Mouse (Mus musculus): ENCODE measurements at regions not wholly inside any gene's neighbourhood (a gene's known extent, or its start where the extent isn't known, plus 50 kb on each side); places are given as distances from the start of the nearest gene placed in this dataset.

DNA sequence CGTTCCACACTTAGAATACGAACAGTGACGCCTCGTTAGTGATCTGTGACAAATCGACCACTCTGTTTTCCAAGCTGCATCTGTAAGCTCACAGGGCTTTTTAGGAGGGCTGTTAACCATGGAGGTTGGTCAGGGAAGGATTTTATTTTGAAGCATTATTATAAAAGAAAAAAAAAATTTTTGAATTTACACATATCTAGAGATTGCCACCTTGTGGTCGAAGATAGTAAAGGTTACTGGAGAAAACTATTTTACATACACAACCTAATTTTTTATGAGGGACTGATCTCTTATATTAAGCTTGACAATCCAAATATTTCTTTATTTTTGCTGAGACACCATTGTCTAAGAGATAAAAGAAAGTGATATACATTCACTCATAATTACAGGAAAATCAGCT lies 937.2 kb downstream of the Sorcs1 start:
- DNase-seq (ENCODE audit: low spot score in 2 of 2): peak in 1 of 2 experiments; percentile 9
- peak; percentile 77 for TF ChIP-seq CTCF (conservative IDR thresholded peaks at IDR 0.05)
- Histone ChIP-seq H3K27ac (no peak overlapping the region), H3K4me3 (peak overlapping the region; percentile 23)

GRCm38 (mm10) chr19:49739483-49740175 lies 938.8 kb downstream of the Sorcs1 start:
- H3K4me3 ChIP-seq: no peak overlapping the region
- DNase-seq (ENCODE audit: low spot score in 2 of 2): no peak
- no peak overlapping the region for H3K27ac ChIP-seq
- no peak for TF ChIP-seq CTCF (conservative IDR thresholded peaks at IDR 0.05)

- Histone ChIP-seq H3K4me3 (no peak overlapping the region), H3K27ac (no peak overlapping the region)
- no peak for TF ChIP-seq CTCF (conservative IDR thresholded peaks at IDR 0.05)
- DNase-seq (ENCODE audit: low spot score in 2 of 2): no peak
Observed at GRCm38 (mm10) chr19:49697659-49698058, 980.8 kb downstream of the Sorcs1 start.

DNA sequence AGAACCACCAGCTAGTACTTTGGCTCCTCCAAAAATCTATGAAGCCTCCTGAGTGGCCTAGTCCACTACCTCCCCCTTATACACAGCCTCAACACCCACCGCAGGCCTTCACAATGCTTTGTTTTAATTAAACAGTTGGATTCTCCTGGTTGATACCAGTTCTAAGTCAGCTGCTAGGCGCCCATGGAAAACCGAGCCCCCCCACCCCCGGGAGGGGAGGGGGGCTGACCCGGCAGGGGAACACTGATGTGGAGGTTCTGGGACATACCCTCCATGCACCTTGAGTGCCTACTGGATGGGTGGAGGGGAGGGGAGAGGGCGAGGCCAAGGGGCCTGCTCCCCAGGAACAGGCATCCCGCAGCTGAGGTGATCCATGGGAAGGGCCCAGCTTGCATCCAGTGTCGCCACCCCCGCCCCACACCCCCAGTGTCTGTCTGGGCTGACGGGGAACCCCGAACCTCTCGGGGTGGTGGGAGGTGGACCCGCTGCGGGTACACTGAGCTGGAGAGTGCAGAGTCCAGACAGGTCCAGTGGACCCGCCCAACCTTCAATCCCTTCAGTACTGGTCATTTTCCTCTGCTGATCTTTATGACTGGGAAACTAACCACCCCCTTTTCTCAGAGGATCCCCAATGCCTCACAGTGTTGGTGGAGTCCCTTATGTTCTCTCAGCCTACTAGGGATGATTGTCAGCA lies 992.7 kb downstream of the Sorcs1 start:
- DNase-seq (ENCODE audit: low spot score in 2 of 2): no peak
- Histone ChIP-seq H3K4me3 (no peak overlapping the region), H3K27ac (no peak overlapping the region)
- no peak for TF ChIP-seq CTCF (conservative IDR thresholded peaks at IDR 0.05)

DNA sequence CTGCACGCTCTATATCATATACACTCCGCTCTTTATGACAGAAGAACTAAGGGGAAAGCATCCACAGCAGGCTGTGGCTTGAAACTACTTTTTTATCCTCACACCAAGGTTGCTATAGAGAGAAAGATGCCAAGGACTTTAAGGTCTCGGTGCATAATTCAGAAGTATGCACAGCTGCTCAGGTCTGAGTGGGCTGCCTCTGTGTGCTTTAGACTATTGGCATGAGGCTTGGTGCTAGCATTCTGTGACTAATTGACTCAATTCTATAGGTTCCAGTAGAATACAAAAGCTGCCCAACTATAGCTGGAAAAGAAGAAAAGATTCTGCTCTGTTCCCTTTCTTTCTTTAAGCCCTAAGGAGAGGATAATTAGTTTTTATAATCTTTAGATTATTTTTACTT lies 997.2 kb downstream of the Sorcs1 start:
- Histone ChIP-seq H3K4me3 (no peak overlapping the region), H3K27ac (no peak overlapping the region)
- no peak for TF ChIP-seq CTCF (conservative IDR thresholded peaks at IDR 0.05)
- DNase-seq (ENCODE audit: low spot score in 2 of 2): no peak

GRCm38 (mm10) chr19:49680006-49680405 lies 998.4 kb downstream of the Sorcs1 start:
- Histone ChIP-seq H3K27ac (no peak overlapping the region), H3K4me3 (no peak overlapping the region)
- DNase-seq (ENCODE audit: low spot score in 2 of 2): no peak
- no peak for TF ChIP-seq CTCF (conservative IDR thresholded peaks at IDR 0.05)

DNA sequence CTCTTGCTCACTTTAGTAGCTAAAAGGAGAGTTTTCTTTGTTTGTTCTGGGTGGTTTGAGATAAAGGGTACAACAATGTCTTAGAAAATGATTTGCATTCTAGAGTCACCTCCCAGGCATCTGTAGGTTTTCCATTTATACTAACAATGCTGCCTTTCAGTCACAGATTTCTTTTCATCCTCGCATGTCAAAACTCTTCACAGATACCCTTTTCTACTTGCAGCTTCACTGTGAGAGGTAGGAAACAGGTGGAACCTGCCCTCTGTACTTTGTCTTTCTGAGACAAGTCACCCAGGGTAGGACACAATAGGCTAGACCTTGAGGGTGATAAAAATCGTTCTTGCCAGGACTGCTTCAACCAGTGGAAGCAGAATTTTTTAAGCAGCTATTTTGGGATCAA lies 1002.5 kb downstream of the Sorcs1 start:
- no peak for DNase-seq (ENCODE audit: low spot score in 2 of 2)
- TF ChIP-seq CTCF (conservative IDR thresholded peaks at IDR 0.05): no peak
- no peak overlapping the region for H3K27ac ChIP-seq
- H3K4me3 ChIP-seq: no peak overlapping the region

DNA sequence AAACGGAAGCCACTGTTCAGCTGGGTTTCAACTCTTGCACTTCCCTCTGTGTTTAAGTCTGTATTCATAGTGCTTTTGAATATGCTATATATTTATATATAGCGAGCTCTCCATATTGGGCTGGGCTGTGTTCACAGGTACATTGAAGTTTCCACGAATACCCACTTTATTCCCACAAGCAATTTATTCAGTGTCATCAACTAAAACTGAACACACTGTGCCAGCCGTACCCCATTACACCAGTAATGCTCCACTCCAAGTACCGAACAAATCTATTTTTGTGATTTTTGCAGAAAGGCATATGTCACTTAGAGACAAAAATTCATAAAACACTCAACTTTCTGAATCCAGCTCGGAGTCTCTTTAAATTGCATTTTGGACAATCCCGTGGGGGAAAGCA lies 1048.5 kb downstream of the Sorcs1 start:
- H3K27ac ChIP-seq: peak overlapping the region; percentile 39
- DNase-seq (ENCODE audit: low spot score in 2 of 2): peak; percentile 0 to 14
- H3K4me3 ChIP-seq: no peak overlapping the region
- TF ChIP-seq CTCF (conservative IDR thresholded peaks at IDR 0.05): no peak

DNA sequence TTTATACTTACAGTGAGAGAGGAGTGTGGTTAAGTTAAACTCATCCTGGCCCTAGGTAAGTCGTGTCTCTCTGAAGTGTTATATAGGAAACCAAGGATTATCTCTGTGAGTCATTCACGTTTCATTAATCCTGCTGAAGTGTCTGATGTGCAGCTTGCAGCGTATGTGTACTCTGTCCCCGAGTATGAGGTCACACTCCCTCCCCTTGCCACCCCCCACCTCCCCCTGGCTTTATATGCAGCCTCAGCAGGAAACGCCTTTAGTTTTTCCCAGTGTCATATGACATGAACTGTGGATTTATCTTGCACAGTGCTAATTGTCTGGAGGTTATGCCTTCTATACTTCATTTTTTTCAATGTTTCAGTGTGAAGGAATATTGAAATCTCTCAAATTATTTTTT lies 1058.5 kb downstream of the Sorcs1 start:
- H3K4me3 ChIP-seq: no peak overlapping the region
- no peak overlapping the region for H3K27ac ChIP-seq
- DNase-seq (ENCODE audit: low spot score in 2 of 2): no peak
- TF ChIP-seq CTCF (conservative IDR thresholded peaks at IDR 0.05): no peak

DNA sequence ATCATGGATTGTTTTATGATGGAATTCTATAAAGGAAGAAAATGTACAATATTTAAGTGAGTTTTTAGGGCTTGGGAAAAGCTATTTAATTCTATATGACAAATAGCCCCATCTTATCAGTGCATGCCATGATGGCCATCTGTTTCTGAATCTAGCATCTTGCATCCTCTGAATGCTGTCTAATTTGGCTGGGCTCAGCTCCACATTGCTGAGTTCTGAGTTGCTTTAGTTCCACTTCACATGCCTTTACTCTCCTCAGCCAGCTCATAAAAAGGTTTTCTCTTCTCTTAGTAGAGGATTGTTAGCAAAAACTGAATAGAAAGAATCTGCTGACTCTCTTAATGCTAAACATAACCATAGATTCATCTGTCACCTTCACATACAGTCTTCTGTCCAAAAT lies 1063.4 kb downstream of the Sorcs1 start:
- DNase-seq (ENCODE audit: low spot score in 2 of 2): no peak
- Histone ChIP-seq H3K27ac (no peak overlapping the region), H3K4me3 (no peak overlapping the region)
- no peak for TF ChIP-seq CTCF (conservative IDR thresholded peaks at IDR 0.05)

Small RNAs in the stretch of these regions (microRNA-seq; reads per million reads assigned to microRNA genes)
- gene Gm27935: 0 reads per million in 2 experiments

Measured in layer of hippocampus, adult 2 months (tissue).